Mouse (Mus musculus): ENCODE data around the gene Tmem259. TPM values are rescaled to one million over a fixed set of nuclear protein-coding genes. Genes with fewer than 3 reads are reported as not detected.

The Tmem259 gene
- polyA plus RNA-seq, 1 experiment from 2014 or later, result 19.2 TPM

- Histone ChIP-seq H3K4me2 (no peak overlapping the region), H3K9ac (no peak overlapping the region), H3K4me3 (replicated peaks) (no peak overlapping the region), H3K27me3 (no peaks in the 10 kb centered on the region), H3K27ac (peak overlapping the region; percentile 31), H3K9me3 (no peaks in the 10 kb centered on the region), H3K36me3 (replicated peaks) (peaks cover 32% of the 10 kb centered on the region), H3K4me1 (peaks cover 37% of the 10 kb centered on the region)
- no peak for ATAC-seq (ENCODE audit: low FRiP score)
- 80% methylated on average over 10 of the region's 10 CpGs for WGBS
Measured at GRCm38 (mm10) chr10:79936284-79936910, 47.7 kb downstream of the Tmem259 start.

GRCm38 (mm10) chr10:79934794-79935569, 49.1 kb downstream of the Tmem259 start:
- 88% methylated on average over 16 of the region's 16 CpGs for WGBS
- H3K4me2 ChIP-seq, result no peak overlapping the region
- no peak overlapping the region for H3K4me3 ChIP-seq (replicated peaks)
- no peak for ATAC-seq (ENCODE audit: low FRiP score)
- peaks cover 40% of the 10 kb centered on the region for H3K36me3 ChIP-seq (replicated peaks)
- no peaks in the 10 kb centered on the region for H3K27me3 ChIP-seq
- H3K9me3 ChIP-seq, result no peaks in the 10 kb centered on the region
- no peak overlapping the region for H3K27ac ChIP-seq
- no peak overlapping the region for H3K9ac ChIP-seq
- H3K4me1 ChIP-seq, result peaks cover 40% of the 10 kb centered on the region

- H3K27me3 ChIP-seq, result no peaks in the 10 kb centered on the region
- ATAC-seq (ENCODE audit: low FRiP score), result no peak; the same call in 1 of the 2 replicates
- H3K4me3 ChIP-seq (replicated peaks), result no peak overlapping the region
- 80% methylated on average over 13 of the region's 13 CpGs for WGBS
- H3K27ac ChIP-seq, result no peak overlapping the region
- H3K4me1 ChIP-seq, result peaks cover 47% of the 10 kb centered on the region
- no peaks in the 10 kb centered on the region for H3K9me3 ChIP-seq
- H3K4me2 ChIP-seq, result no peak overlapping the region
- no peak overlapping the region for H3K9ac ChIP-seq
- peaks cover 40% of the 10 kb centered on the region for H3K36me3 ChIP-seq (replicated peaks)
Measured at GRCm38 (mm10) chr10:79934272-79934721, 49.8 kb downstream of the Tmem259 start.

- Histone ChIP-seq H3K9ac (no peak overlapping the region), H3K27ac (0 out of 2 replicates have a peak overlapping the region, but pooled peaks have one; percentile 25), H3K4me2 (no peak overlapping the region), H3K36me3 (replicated peaks) (peaks cover 40% of the 10 kb centered on the region), H3K27me3 (no peaks in the 10 kb centered on the region), H3K9me3 (no peaks in the 10 kb centered on the region), H3K4me3 (replicated peaks) (no peak overlapping the region), H3K4me1 (peaks cover 51% of the 10 kb centered on the region)
- 35% methylated on average over 6 of the region's 6 CpGs for WGBS
- no peak for ATAC-seq (ENCODE audit: low FRiP score)
Measured at GRCm38 (mm10) chr10:79933861-79934260, 50.3 kb downstream of the Tmem259 start.

- H3K27me3 ChIP-seq, result no peaks in the 10 kb centered on the region
- H3K4me2 ChIP-seq, result peak overlapping the region; percentile 4; the same call in 1 of the 2 replicates
- no peak overlapping the region for H3K27ac ChIP-seq
Measured at GRCm38 (mm10) chr10:79933145-79933679, 50.9 kb downstream of the Tmem259 start.

GRCm38 (mm10) chr10:79932736-79933135, 51.4 kb downstream of the Tmem259 start:
- Histone ChIP-seq H3K9ac (no peak overlapping the region), H3K4me1 (peaks cover 60% of the 10 kb centered on the region), H3K27me3 (no peaks in the 10 kb centered on the region), H3K36me3 (replicated peaks) (peaks cover 40% of the 10 kb centered on the region), H3K4me2 (peak overlapping the region; percentile 4; the same call in 1 of the 2 replicates), H3K27ac (0 out of 2 replicates have a peak overlapping the region, but pooled peaks have one; percentile 9), H3K9me3 (no peaks in the 10 kb centered on the region), H3K4me3 (replicated peaks) (no peak overlapping the region)
- no peak for ATAC-seq (ENCODE audit: low FRiP score)
- 30% methylated on average over 8 of the region's 8 CpGs for WGBS

More at GRCm38 (mm10) chr10:79933145-79933679, 50.9 kb downstream of the Tmem259 start:
- ATAC-seq (ENCODE audit: low FRiP score), result no peak
- Histone ChIP-seq H3K36me3 (replicated peaks) (peaks cover 40% of the 10 kb centered on the region), H3K9me3 (no peaks in the 10 kb centered on the region), H3K4me3 (replicated peaks) (no peak overlapping the region), H3K9ac (no peak overlapping the region), H3K4me1 (peaks cover 58% of the 10 kb centered on the region)
- 76% methylated on average over 9 of the region's 9 CpGs for WGBS

- Histone ChIP-seq H3K4me2 (no peak overlapping the region), H3K27me3 (no peaks in the 10 kb centered on the region), H3K9ac (no peak overlapping the region), H3K27ac (0 out of 2 replicates have a peak overlapping the region, but pooled peaks have one; percentile 9), H3K36me3 (replicated peaks) (peaks cover 40% of the 10 kb centered on the region), H3K9me3 (no peaks in the 10 kb centered on the region), H3K4me3 (replicated peaks) (no peak overlapping the region), H3K4me1 (peaks cover 54% of the 10 kb centered on the region)
- ATAC-seq (ENCODE audit: low FRiP score), result no peak
- WGBS, result 86% methylated on average over 9 of the region's 9 CpGs
Measured at GRCm38 (mm10) chr10:79931797-79932196, 52.3 kb downstream of the Tmem259 start.

- no peak overlapping the region for H3K9ac ChIP-seq
- H3K4me1 ChIP-seq, result peaks cover 57% of the 10 kb centered on the region
- H3K27me3 ChIP-seq, result no peaks in the 10 kb centered on the region
- peaks cover 40% of the 10 kb centered on the region for H3K36me3 ChIP-seq (replicated peaks)
- no peak overlapping the region for H3K27ac ChIP-seq
- no peaks in the 10 kb centered on the region for H3K9me3 ChIP-seq
- no peak overlapping the region; the same call in 1 of the 2 replicates for H3K4me2 ChIP-seq
- no peak overlapping the region for H3K4me3 ChIP-seq (replicated peaks)
- WGBS, result 90% methylated on average over 16 of the region's 16 CpGs
- no peak for ATAC-seq (ENCODE audit: low FRiP score)
Measured at GRCm38 (mm10) chr10:79930826-79931186, 53.3 kb downstream of the Tmem259 start.

- Histone ChIP-seq H3K4me3 (replicated peaks) (no peak overlapping the region), H3K27ac (0 out of 2 replicates have a peak overlapping the region, but pooled peaks have one; percentile 92), H3K9ac (no peak overlapping the region), H3K4me1 (peaks cover 62% of the 10 kb centered on the region), H3K27me3 (no peaks in the 10 kb centered on the region), H3K4me2 (no peak overlapping the region; the same call in 1 of the 2 replicates), H3K9me3 (no peaks in the 10 kb centered on the region), H3K36me3 (replicated peaks) (peaks cover 39% of the 10 kb centered on the region)
- ATAC-seq (ENCODE audit: low FRiP score), result no peak
- 90% methylated on average over 18 of the region's 18 CpGs for WGBS
Measured at GRCm38 (mm10) chr10:79929967-79930825, 53.9 kb downstream of the Tmem259 start.

- ATAC-seq (ENCODE audit: low FRiP score), result no peak
Measured at GRCm38 (mm10) chr10:79928907-79929701, 55.0 kb downstream of the Tmem259 start.

More at GRCm38 (mm10) chr10:79928907-79929701, 55.0 kb downstream of the Tmem259 start:
- peaks cover 36% of the 10 kb centered on the region for H3K36me3 ChIP-seq (replicated peaks)
- H3K4me2 ChIP-seq, result peak overlapping the region; percentile 89
- peak overlapping the region; percentile 87 for H3K9ac ChIP-seq
- peak overlapping the region; percentile 92; the same call in 1 of the 2 replicates for H3K27ac ChIP-seq
- WGBS, result 25% methylated on average over 9 of the region's 9 CpGs
- peaks cover 3% of the 10 kb centered on the region for H3K27me3 ChIP-seq
- H3K9me3 ChIP-seq, result no peaks in the 10 kb centered on the region
- peak overlapping the region; percentile 90 for H3K4me3 ChIP-seq (replicated peaks)
- peaks cover 59% of the 10 kb centered on the region for H3K4me1 ChIP-seq

All from forebrain, embryonic 12.5 days (tissue).